Mouse (Mus musculus) forebrain, postnatal 0 days (tissue): ENCODE data around the gene Auts2. TPM values are rescaled to one million over a fixed set of nuclear protein-coding genes. Genes with fewer than 3 reads are reported as not detected.

Source experiments
- ATAC-seq: fragments of 200-750 bp; cut with Nextera tagmentation; 2 replicates; pipeline ENCODE4 v1.8.0; 2017; ENCODE audit warnings: mild to moderate bottlenecking, moderate library complexity
- DNase-seq: peaks from one replicate; pipeline ENCODE4 v3.0.0-alpha.2; 2015
- H3K27ac ChIP-seq: fragments of 300-500 bp; sonication (generic); 2 replicates; pipeline ENCODE4 v1.5.1; 2014; ENCODE audit warnings: low read depth, mild to moderate bottlenecking, antibody characterized with exemption, low read length, moderate library complexity, mixed read lengths
- H3K27me3 ChIP-seq: fragments of 300-500 bp; sonication (generic); 2 replicates; pipeline ENCODE4 v1.6.1; 2014; ENCODE audit warnings: mild to moderate bottlenecking, low read length, mixed read lengths; ENCODE audit not compliant: insufficient read depth
- H3K36me3 ChIP-seq: fragments of 300-500 bp; sonication (generic); 2 replicates; pipeline ENCODE4 v1.6.1; 2014; ENCODE audit warnings: mild to moderate bottlenecking, moderate library complexity; ENCODE audit not compliant: insufficient read depth
- H3K4me1 ChIP-seq: fragments of 300-500 bp; sonication (generic); 2 replicates; pipeline ENCODE4 v1.6.1; 2014; ENCODE audit warnings: antibody characterized with exemption; ENCODE audit not compliant: insufficient read depth
- H3K4me2 ChIP-seq: fragments of 300-500 bp; sonication (generic); 2 replicates; pipeline ENCODE4 v1.6.1; 2014; ENCODE audit warnings: low read depth, mild to moderate bottlenecking, moderate library complexity
- H3K4me3 ChIP-seq: fragments of 300-500 bp; sonication (generic); 2 replicates; pipeline ENCODE4 v1.5.1; 2014; ENCODE audit warnings: low read depth, low read length, mixed read lengths
- H3K9ac ChIP-seq: fragments of 300-500 bp; sonication (generic); 2 replicates; pipeline ENCODE4 v1.6.1; 2014; ENCODE audit warnings: mild to moderate bottlenecking
- H3K9me3 ChIP-seq: fragments of 300-500 bp; sonication (generic); 2 replicates; pipeline ENCODE4 v1.6.1; 2016; ENCODE audit warnings: low read length
- CTCF ChIP-seq: sonication (generic); IDR thresholded peaks from 2 replicates; pipeline ENCODE4 v1.5.1; 2016; ENCODE audit warnings: antibody characterized with exemption, control low read depth, low read depth
- WGBS: fragments of 180-500 bp; shearing (Covaris S2); extraction: QIAGEN DNeasy Blood & Tissue Kit; methylation state at CpG from one replicate; pipeline ENCODE4 v1.1.7; 2014; 5-methylcytosine and 5-hydroxymethylcytosine counted together
- polyA plus RNA-seq: library from polyadenylated mRNA; unstranded; fragments of >200 nt; fragmentation: Nextera tagmentation; extraction: Ambion mirVana; gene quantifications from 2 replicates; pipeline ENCODE4 v1.2.1, GENCODE M21; 2015
- total RNA-seq: library from RNA; depleted of rRNA; stranded (reverse); fragments of >200 nt; gene quantifications from 2 replicates; pipeline ENCODE4 v1.2.3, GENCODE M21; 2014

Gene Auts2
- total and polyA plus RNA-seq, 2 experiments from 2014 or later: 40.9 to 66.2 TPM

- no peak overlapping the region for H3K27ac ChIP-seq
- 85% methylated on average over 7 of the region's 7 CpGs for WGBS
- no peaks in the 10 kb centered on the region for H3K4me1 ChIP-seq
- ATAC-seq (no peak), DNase-seq (no peak)
- no peak for TF ChIP-seq CTCF
- no peak overlapping the region for H3K9ac ChIP-seq
- no peaks in the 10 kb centered on the region for H3K9me3 ChIP-seq
- no peak overlapping the region for H3K4me3 ChIP-seq
- H3K36me3 ChIP-seq: no peaks in the 10 kb centered on the region
- no peak overlapping the region for H3K4me2 ChIP-seq
- no peaks in the 10 kb centered on the region for H3K27me3 ChIP-seq
Measured at GRCm38 (mm10) chr5:131431896-131432295, 1111.2 kb downstream of the Auts2 start.

DNA sequence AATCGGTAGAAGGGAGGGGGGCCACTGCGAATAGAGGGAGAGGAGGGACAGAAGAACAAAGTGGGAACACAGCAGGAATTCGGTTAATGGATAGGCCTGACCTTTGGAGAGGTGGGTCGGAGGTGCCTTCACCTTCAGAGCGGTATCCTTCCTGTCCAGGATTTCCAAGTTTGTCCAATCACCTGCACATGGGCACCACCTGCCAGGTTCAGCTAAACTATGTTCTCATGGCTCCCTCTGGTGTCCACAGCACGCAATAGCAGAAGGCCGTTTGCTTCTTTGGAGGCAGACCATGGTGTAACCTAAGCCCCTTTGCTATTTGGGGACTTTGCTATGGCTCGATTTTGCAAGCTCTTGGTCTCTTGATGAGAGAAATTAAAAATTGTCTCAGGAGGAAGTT is 1113.0 kb downstream of the Auts2 start:
- Histone ChIP-seq H3K36me3 (no peaks in the 10 kb centered on the region), H3K27ac (no peak overlapping the region), H3K4me1 (no peaks in the 10 kb centered on the region), H3K4me3 (no peak overlapping the region), H3K4me2 (no peak overlapping the region), H3K9me3 (no peaks in the 10 kb centered on the region), H3K27me3 (no peaks in the 10 kb centered on the region), H3K9ac (no peak overlapping the region)
- 28% methylated on average over 8 of the region's 8 CpGs for WGBS
- peak; percentile 93 for TF ChIP-seq CTCF
- DNase-seq: peak; percentile 81
- peak; percentile 36; the same call in 1 of the 2 replicates for ATAC-seq

DNA sequence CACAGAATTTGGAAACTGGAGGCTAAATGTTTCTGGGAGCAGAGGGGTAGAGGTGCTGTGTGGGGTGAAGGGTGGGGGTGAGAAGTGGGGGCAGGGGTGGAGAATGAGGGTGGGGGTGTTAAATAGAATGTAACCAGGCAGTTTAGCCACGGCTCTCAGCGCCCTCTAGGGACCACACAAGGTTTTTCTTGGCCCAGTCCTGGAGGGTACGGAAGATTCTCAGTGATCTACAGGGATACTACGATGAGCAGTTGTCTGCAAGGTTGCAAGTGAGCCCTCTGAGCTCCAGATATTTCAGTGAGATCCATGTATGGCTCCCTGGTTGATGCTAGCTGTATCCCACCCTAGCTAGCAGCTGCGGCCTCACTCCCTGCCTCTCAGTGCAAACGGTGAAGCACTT is 1113.6 kb downstream of the Auts2 start:
- no peaks in the 10 kb centered on the region for H3K9me3 ChIP-seq
- H3K9ac ChIP-seq: no peak overlapping the region
- H3K27ac ChIP-seq: no peak overlapping the region
- H3K4me2 ChIP-seq: no peak overlapping the region
- H3K4me1 ChIP-seq: no peaks in the 10 kb centered on the region
- ATAC-seq (peak; percentile 23; the same call in 1 of the 2 replicates), DNase-seq (no peak)
- peak; percentile 26; the same call in 1 of the 2 replicates for TF ChIP-seq CTCF
- no peaks in the 10 kb centered on the region for H3K36me3 ChIP-seq
- H3K27me3 ChIP-seq: no peaks in the 10 kb centered on the region
- no peak overlapping the region for H3K4me3 ChIP-seq
- 60% methylated on average over 6 of the region's 6 CpGs for WGBS

DNA sequence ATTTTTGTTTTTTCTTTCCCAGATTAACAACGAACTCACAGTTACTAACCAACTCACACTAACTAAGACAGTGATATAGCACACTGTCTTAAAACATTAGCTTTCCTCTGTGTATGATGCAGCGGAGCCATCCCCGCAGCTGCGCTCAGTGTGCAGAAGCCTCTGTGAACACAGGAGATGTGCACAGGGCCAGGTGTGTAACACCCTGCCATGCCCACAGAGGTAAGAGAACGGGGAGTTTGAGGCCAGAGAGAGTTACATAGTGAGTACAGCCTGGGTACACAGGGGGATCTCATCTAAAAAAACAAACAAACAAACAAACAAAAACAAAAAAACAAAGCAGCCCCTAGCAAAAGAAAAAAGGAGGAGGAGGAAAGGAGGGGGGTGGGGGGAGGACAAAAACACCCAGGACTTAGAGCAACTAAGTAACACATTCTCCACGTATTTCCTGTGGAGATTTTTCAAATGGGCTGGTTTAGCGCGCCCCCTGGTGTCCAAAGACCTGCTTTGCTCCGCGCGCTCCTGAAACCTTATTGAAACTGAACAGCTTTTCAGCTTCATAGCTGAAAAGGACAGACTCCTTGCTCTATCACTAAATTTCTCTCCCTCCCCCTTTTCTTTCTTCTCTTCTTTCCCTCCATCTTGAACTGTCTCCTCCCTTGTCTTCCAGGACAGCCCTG is 1115.3 kb downstream of the Auts2 start:
- WGBS: 26% methylated on average over 11 of the region's 11 CpGs
- peak; percentile 89 for TF ChIP-seq CTCF
- Histone ChIP-seq H3K4me3 (no peak overlapping the region), H3K4me1 (no peaks in the 10 kb centered on the region), H3K27me3 (no peaks in the 10 kb centered on the region), H3K9ac (no peak overlapping the region), H3K9me3 (no peaks in the 10 kb centered on the region), H3K36me3 (no peaks in the 10 kb centered on the region), H3K27ac (no peak overlapping the region), H3K4me2 (no peak overlapping the region)
- DNase-seq (peak; percentile 92), ATAC-seq (peak; percentile 67)

GRCm38 (mm10) chr5:131422737-131423136 is 1120.4 kb downstream of the Auts2 start:
- TF ChIP-seq CTCF: peak; percentile 48
- no peaks in the 10 kb centered on the region for H3K4me1 ChIP-seq
- WGBS: 86% methylated on average over 3 of the region's 3 CpGs
- no peaks in the 10 kb centered on the region for H3K27me3 ChIP-seq
- no peaks in the 10 kb centered on the region for H3K9me3 ChIP-seq
- no peaks in the 10 kb centered on the region for H3K36me3 ChIP-seq
- H3K9ac ChIP-seq: no peak overlapping the region
- H3K4me2 ChIP-seq: no peak overlapping the region
- H3K27ac ChIP-seq: no peak overlapping the region
- no peak overlapping the region for H3K4me3 ChIP-seq
- ATAC-seq: no peak
- DNase-seq: no peak

GRCm38 (mm10) chr5:131420406-131420805 is 1122.7 kb downstream of the Auts2 start:
- 69% methylated on average over 2 of the region's 2 CpGs for WGBS
- no peak for ATAC-seq

GRCm38 (mm10) chr5:131415902-131416545 is 1127.1 kb downstream of the Auts2 start:
- 97% methylated on average over 1 of the region's 1 CpGs for WGBS
- Histone ChIP-seq H3K27me3 (no peaks in the 10 kb centered on the region), H3K9me3 (no peaks in the 10 kb centered on the region), H3K4me2 (no peak overlapping the region), H3K4me3 (no peak overlapping the region), H3K9ac (no peak overlapping the region), H3K4me1 (no peaks in the 10 kb centered on the region), H3K36me3 (no peaks in the 10 kb centered on the region), H3K27ac (no peak overlapping the region)
- DNase-seq (no peak), ATAC-seq (no peak)
- no peak for TF ChIP-seq CTCF

More at GRCm38 (mm10) chr5:131420406-131420805, 1122.7 kb downstream of the Auts2 start:
- no peak overlapping the region for H3K4me2 ChIP-seq
- H3K9me3 ChIP-seq: no peaks in the 10 kb centered on the region
- H3K4me3 ChIP-seq: no peak overlapping the region
- no peaks in the 10 kb centered on the region for H3K4me1 ChIP-seq
- no peak overlapping the region for H3K9ac ChIP-seq
- no peaks in the 10 kb centered on the region for H3K27me3 ChIP-seq
- no peak overlapping the region for H3K27ac ChIP-seq
- TF ChIP-seq CTCF: no peak
- H3K36me3 ChIP-seq: no peaks in the 10 kb centered on the region
- DNase-seq: no peak
